In genomic region chr2:25242101-25242506, GRCm38 (mm10) we compare ENCODE assay signal across 8 mouse cellular contexts. TPM values are rescaled to one million over a fixed set of nuclear protein-coding genes. Genes with fewer than 3 reads are reported as not detected.
A peak's percentile ranks its signal among the peaks of the same experiment; 100 is the strongest.
DNase-seq lines count a peak whose midpoint lies in the region; ATAC-seq and TF ChIP-seq lines count a peak whose summit lies in the region.

Rnf208 (plus strand) TSS chr2:25242255.
Cysrt1 (minus strand) TSS chr2:25242452.

- TF ChIP-seq EP300 in lung, postnatal 0 days (IDR thresholded peaks at IDR 0.05): no peak

- peak within 1 kb of the TSS; percentile 44 for H3K4me3 ChIP-seq in lung, postnatal 0 days (ENCODE audit: low read depth, low read length)
- peak within 1 kb of the TSS; percentile 71 for H3K4me3 ChIP-seq in forebrain, embryonic 16.5 days (replicated peaks; ENCODE audit: low read length)
- peak within 1 kb of the TSS; percentile 54 for H3K4me3 ChIP-seq in liver, embryonic 15.5 days (replicated peaks)
- H3K4me3 ChIP-seq in stomach, embryonic 14.5 days (ENCODE audit: low read depth, low read length): peak within 1 kb of the TSS; percentile 41

- no peak for TF ChIP-seq CTCF in lung, postnatal 0 days (IDR thresholded peaks at IDR 0.05)

- peak within 1 kb of the TSS; percentile 16; the same call in 1 of the 2 replicates for H3K27ac ChIP-seq in lung, postnatal 0 days (ENCODE audit: low read length)
- H3K27ac ChIP-seq in forebrain, embryonic 16.5 days (ENCODE audit: low read length): peak within 1 kb of the TSS; percentile 73
- H3K27ac ChIP-seq in liver, embryonic 15.5 days (replicated peaks): no peak within 1 kb of the TSS
- no peak within 1 kb of the TSS for H3K27ac ChIP-seq in stomach, embryonic 14.5 days (ENCODE audit: low read length)

- H3K27me3 ChIP-seq in lung, postnatal 0 days (replicated peaks; ENCODE audit: insufficient read depth, low read length): peaks cover 9% of the 10 kb centered on the region; the same call in 1 of the 2 replicates
- H3K27me3 ChIP-seq in forebrain, embryonic 16.5 days (replicated peaks; ENCODE audit: control insufficient read depth, insufficient read depth, low read length): no peaks in the 10 kb centered on the region
- peaks cover 48% of the 10 kb centered on the region for H3K27me3 ChIP-seq in liver, embryonic 15.5 days
- 0 out of 2 replicates have a peak, but pooled peaks cover 11% of the 10 kb centered on the region for H3K27me3 ChIP-seq in stomach, embryonic 14.5 days (ENCODE audit: control insufficient read depth, insufficient read depth, low read length)

- H3K36me3 ChIP-seq in lung, postnatal 0 days (ENCODE audit: insufficient read depth, low read length): no peaks in the 10 kb centered on the region
- no peaks in the 10 kb centered on the region for H3K36me3 ChIP-seq in forebrain, embryonic 16.5 days (ENCODE audit: control insufficient read depth, insufficient read depth)
- peaks cover 8% of the 10 kb centered on the region; the same call in 1 of the 2 replicates for H3K36me3 ChIP-seq in liver, embryonic 15.5 days (replicated peaks)
- H3K36me3 ChIP-seq in stomach, embryonic 14.5 days (ENCODE audit: control insufficient read depth, insufficient read depth, low read length): no peaks in the 10 kb centered on the region; the same call in 1 of the 2 replicates

- H3K4me1 ChIP-seq in lung, postnatal 0 days (ENCODE audit: insufficient read depth, low read depth, low read length): peaks cover 11% of the 10 kb centered on the region
- H3K4me1 ChIP-seq in forebrain, embryonic 16.5 days (replicated peaks; ENCODE audit: control insufficient read depth, insufficient read depth, low read length): peaks cover 30% of the 10 kb centered on the region
- H3K4me1 ChIP-seq in liver, embryonic 15.5 days (replicated peaks): peaks cover 26% of the 10 kb centered on the region
- peaks cover 14% of the 10 kb centered on the region; the same call in 1 of the 2 replicates for H3K4me1 ChIP-seq in stomach, embryonic 14.5 days (ENCODE audit: control insufficient read depth, insufficient read depth, low read length)

- peak; percentile 38 for DNase-seq in embryo, embryonic 10 days (ENCODE audit: low spot score)
- DNase-seq in embryo, embryonic 9.5 days (ENCODE audit: extremely low spot score): no peak
- DNase-seq in lung, postnatal 0 days (ENCODE audit: low spot score): no peak
- DNase-seq in lung, postnatal 14 days: no peak
- DNase-seq in urinary bladder, adult 2 months (ENCODE audit: low spot score): no peak

- no peak for ATAC-seq in lung, postnatal 0 days
- ATAC-seq in forebrain, embryonic 16.5 days: peak; percentile 69
- ATAC-seq in liver, embryonic 15.5 days (ENCODE audit: insufficient read depth): no peak
- no peak for ATAC-seq in stomach, embryonic 14.5 days (ENCODE audit: insufficient number of reproducible peaks, insufficient read depth, low FRiP score, low read depth)

- 1% methylated on average over 43 of the region's 59 CpGs for WGBS in lung, postnatal 0 days
- 0% methylated on average over 59 of the region's 59 CpGs for WGBS in forebrain, embryonic 16.5 days
- 0% methylated on average over 51 of the region's 59 CpGs for WGBS in liver, embryonic 15.5 days (ENCODE audit: insufficient replicate concordance)
- 0% methylated on average over 26 of the region's 59 CpGs for WGBS in stomach, embryonic 14.5 days

- no peak within 1 kb of the TSS for H3K9ac ChIP-seq in lung, postnatal 0 days (replicated peaks; ENCODE audit: low read depth)
- H3K9ac ChIP-seq in forebrain, embryonic 16.5 days (replicated peaks; ENCODE audit: low read depth, low read length): peak within 1 kb of the TSS; percentile 73
- no peak within 1 kb of the TSS for H3K9ac ChIP-seq in liver, embryonic 15.5 days
- H3K9ac ChIP-seq in stomach, embryonic 14.5 days (replicated peaks; ENCODE audit: low read depth, low read length): peak within 1 kb of the TSS; percentile 50

- H3K4me2 ChIP-seq in lung, postnatal 0 days (replicated peaks; ENCODE audit: low read depth, low read length): peak within 1 kb of the TSS; percentile 79
- peak within 1 kb of the TSS; percentile 67 for H3K4me2 ChIP-seq in forebrain, embryonic 16.5 days (ENCODE audit: low read length)
- peak within 1 kb of the TSS; percentile 79 for H3K4me2 ChIP-seq in liver, embryonic 15.5 days
- H3K4me2 ChIP-seq in stomach, embryonic 14.5 days (replicated peaks; ENCODE audit: low read depth, low read length): peak within 1 kb of the TSS; percentile 97

- H3K9me3 ChIP-seq in lung, postnatal 0 days (ENCODE audit: low read length): no peaks in the 10 kb centered on the region
- no peaks in the 10 kb centered on the region for H3K9me3 ChIP-seq in forebrain, embryonic 16.5 days (ENCODE audit: control insufficient read depth, low read length)
- no peaks in the 10 kb centered on the region for H3K9me3 ChIP-seq in liver, embryonic 15.5 days (replicated peaks)
- H3K9me3 ChIP-seq in stomach, embryonic 14.5 days (ENCODE audit: control insufficient read depth, low read depth, low read length): no peaks in the 10 kb centered on the region

RNA-seq across cellular contexts. Expression of gene Rnf208, which starts in this region (rescaled TPM):
- 3.4 TPM in 2 replicates for polyA plus RNA-seq in lung, postnatal 0 days (2015; fragmentation: Nextera tagmentation; extraction: Ambion mirVana)
- 91.6 and 106 TPM in 2 replicates for polyA plus RNA-seq in forebrain, embryonic 16.5 days (2015; fragmentation: Nextera tagmentation; extraction: Ambion mirVana)
- polyA plus RNA-seq in liver, embryonic 15.5 days (2015; fragmentation: Nextera tagmentation; extraction: Ambion mirVana): 0.31 and 0.59 TPM in 2 replicates
- 10.9 and 11.9 TPM in 2 replicates for polyA plus RNA-seq in stomach, embryonic 14.5 days (2014; fragmentation: Nextera tagmentation; extraction: Ambion mirVana)
- 12.9 and 14.1 TPM in 2 replicates for polyA plus RNA-seq in urinary bladder, adult 2 months (2012; rRNA removed)

RNA-seq across cellular contexts. Expression of gene Cysrt1, which starts in this region (rescaled TPM):
- 0.69 and 0.85 TPM in 2 replicates for polyA plus RNA-seq in lung, postnatal 0 days (2015; fragmentation: Nextera tagmentation; extraction: Ambion mirVana)
- polyA plus RNA-seq in forebrain, embryonic 16.5 days (2015; fragmentation: Nextera tagmentation; extraction: Ambion mirVana): 0.33 TPM in 1 of 2 replicates, not detected in the other
- polyA plus RNA-seq in liver, embryonic 15.5 days (2015; fragmentation: Nextera tagmentation; extraction: Ambion mirVana): 0.14 TPM in 1 of 2 replicates, not detected in the other
- 0.49 and 1.0 TPM in 2 replicates for polyA plus RNA-seq in stomach, embryonic 14.5 days (2014; fragmentation: Nextera tagmentation; extraction: Ambion mirVana)
- 2.0 and 2.5 TPM in 2 replicates for polyA plus RNA-seq in urinary bladder, adult 2 months (2012; rRNA removed)

Comparison
In these comparisons a context has a peak if more than half of its experiments do, and no peak if none do; other contexts are left out.
1. H3K27ac ChIP-seq: peak in lung, postnatal 0 days (single experiment) and forebrain, embryonic 16.5 days (single experiment); none in liver, embryonic 15.5 days (single experiment) and stomach, embryonic 14.5 days (single experiment).
2. H3K9ac ChIP-seq: peak in forebrain, embryonic 16.5 days (single experiment) and stomach, embryonic 14.5 days (single experiment); none in lung, postnatal 0 days (single experiment) and liver, embryonic 15.5 days (single experiment).
3. Peak in every context shown above with its lines, with median percentiles within 50 percentile points of each other: H3K4me2 ChIP-seq and H3K4me3 ChIP-seq.